Mouse (Mus musculus): ENCODE data around the gene Slc23a3. TPM values are rescaled to one million over a fixed set of nuclear protein-coding genes. Genes with fewer than 3 reads are reported as not detected.

The Slc23a3 gene
- total RNA-seq (2021): 0.58 and 1.0 TPM in 2 replicates
- long read RNA-seq: 0 reads

- no peak for DNase-seq
Observed at GRCm38 (mm10) chr1:75133421-75134207, at the start of gene Slc23a3. Gene Slc23a3, minus strand, starts transcription at chr1:75133890.

GRCm38 (mm10) chr1:75182160-75182559 is 48.5 kb upstream of the Slc23a3 start:
- DNase-seq: no peak

DNA sequence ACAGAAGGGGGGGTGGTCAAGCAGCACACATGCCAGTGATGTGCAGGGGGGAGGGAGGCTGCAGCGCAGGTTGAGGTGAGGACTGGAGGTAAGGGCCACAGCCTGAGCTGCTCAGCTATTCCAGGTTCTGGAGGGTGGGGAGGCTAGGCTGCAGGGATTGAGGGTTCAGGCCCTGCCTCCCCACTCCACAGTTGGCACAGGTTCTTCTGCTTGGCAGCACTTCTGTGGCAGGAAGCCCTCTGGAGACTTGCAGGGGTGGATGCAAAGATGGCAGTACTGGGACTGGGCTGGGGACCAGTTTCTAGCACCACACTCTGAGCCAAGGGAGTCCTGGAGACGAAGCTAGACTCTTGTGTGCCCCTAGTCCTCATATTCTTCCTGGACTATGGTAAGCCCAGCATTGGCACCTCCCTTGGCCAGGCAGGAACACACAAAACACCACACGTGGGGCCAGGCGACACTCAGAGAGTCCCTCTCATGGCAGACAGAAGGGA is 47.7 kb upstream of the Slc23a3 start:
- DNase-seq: no peak

- no peak for DNase-seq
Observed at GRCm38 (mm10) chr1:75180741-75181140, 47.1 kb upstream of the Slc23a3 start.

DNA sequence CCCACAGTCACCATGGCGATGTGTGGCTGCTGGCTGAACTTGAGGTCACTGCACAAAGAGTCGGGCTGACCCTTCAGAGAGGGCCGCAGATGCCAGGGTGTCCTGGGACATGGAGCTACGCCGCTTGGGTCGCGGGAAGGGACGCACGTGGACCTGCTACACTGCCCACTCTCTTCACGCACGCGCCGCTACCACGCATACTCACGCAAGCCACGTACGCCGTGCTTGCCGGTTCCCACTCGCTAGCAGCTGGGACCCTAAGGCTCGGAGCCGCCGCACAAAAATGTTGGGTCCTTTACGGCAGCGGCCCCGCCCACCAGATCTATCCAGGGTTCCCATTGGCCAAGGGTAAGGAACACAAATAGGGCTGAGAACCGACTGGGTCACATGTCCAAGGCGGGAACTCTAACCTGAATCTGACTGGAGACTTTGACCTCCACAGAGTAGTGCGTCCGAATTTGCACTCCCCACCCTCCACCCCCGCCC is 46.5 kb upstream of the Slc23a3 start, which contains the start of gene Abcb6:
Abcb6 (minus strand) TSS at position 288 of the 486 bp plus-strand sequence.
- peak; percentile 85 for DNase-seq

DNA sequence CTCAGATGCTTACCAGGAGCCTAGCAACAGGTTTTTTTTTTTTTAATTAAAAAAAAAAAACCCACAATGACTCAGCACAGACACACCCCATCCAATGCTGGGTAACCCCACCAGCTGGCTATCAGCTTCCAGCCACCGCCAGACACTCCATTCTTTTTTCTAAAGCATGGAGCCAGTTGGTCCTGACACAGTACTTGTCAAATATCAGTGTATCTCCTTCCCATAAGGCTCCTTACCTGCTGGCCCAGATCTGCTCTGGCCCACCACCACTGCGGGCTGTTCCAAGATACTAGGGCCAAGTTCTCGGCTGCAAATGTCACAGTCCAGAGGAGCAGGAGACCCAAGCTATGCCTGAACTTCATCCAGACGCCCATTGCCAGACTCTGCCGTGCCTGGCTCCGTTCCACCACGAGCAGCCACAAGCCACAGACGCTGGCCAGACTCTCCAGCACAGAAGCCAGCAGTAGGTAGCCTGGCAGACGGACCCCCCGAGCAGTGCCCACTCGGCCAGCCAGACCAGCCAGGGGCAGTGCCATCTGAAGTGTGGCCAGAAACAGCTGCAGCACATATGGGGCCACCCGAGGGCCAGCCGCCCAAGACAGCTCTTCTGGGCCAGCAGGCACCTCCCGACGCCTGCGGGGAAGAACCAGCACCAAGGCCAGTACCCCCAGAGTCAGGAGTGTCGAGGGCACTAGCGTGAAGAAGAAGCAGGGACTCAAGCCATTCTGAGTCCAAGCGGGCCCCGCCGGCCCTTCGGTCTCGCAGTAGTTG is 45.8 kb upstream of the Slc23a3 start:
- peak; percentile 49 for DNase-seq

DNA sequence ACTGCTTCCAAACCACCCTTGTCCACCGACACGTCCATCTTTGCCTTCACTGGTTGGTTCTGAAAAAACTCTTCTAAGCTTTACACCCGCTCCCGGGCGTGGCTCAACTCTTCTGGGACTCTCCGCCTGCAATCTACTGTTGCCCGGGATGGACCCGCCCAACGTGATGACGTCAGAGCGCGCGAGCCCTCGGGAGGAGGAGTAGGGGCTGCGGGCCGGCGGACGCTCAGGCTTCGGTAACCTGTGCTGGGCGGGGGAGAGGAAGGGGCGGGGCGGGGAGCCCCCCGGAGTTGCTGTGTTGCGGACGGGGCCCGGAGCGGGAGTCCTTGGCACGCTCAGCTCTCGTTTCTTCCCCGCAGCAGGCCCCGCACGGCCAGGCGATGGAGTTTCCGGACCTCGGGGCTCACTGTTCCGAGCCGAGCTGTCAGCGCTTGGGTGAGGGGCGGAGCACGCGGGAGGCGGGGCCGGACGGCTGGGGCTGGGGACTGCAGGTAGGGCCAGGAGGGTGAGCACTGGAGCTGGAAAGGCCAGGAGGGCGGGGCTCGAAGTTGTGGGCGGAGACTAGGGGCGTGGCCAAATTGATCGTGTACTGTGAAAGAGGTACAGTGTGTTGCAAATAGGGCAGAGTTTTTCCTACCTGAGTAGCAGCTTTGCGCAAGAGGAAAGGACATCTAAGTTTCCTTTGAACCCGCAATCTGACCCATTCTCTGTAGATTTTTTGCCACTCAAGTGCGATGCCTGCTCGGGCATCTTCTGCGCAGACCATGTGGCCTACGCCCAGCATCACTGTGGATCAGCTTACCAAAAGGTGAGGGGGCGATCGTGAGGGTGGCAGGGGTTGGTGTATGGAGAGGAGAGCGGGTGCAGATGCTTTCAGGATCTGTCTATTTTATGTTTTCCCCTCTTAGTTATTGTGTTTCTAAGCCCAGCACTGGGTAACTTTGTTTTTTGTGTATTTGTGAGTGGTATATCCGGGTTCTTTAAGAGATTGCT is 35.1 kb upstream of the Slc23a3 start, which contains the start of gene Zfand2b:
Zfand2b (plus strand) TSS at position 175 of the 993 bp plus-strand sequence.
- peak; percentile 99 for DNase-seq

GRCm38 (mm10) chr1:75168093-75168471 is 34.4 kb upstream of the Slc23a3 start:
- no peak for DNase-seq

DNA sequence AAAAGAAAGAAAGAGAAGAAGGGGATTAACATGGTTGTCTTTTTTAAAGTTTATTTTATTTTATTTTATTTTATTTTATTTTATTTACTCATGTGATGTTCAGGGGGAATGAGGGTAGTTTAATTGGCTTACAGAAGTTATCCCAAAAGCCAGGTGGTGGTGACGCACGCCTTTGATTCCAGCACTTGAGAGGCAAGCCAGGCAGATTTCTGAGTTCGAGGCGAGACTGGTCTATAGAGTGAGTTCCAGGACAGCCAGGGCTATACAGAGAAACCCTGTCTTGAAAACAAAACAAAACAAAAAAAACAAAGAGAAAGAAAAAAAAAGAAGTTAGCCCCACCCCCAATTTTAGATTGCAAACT is 26.5 kb upstream of the Slc23a3 start:
- DNase-seq: no peak

DNA sequence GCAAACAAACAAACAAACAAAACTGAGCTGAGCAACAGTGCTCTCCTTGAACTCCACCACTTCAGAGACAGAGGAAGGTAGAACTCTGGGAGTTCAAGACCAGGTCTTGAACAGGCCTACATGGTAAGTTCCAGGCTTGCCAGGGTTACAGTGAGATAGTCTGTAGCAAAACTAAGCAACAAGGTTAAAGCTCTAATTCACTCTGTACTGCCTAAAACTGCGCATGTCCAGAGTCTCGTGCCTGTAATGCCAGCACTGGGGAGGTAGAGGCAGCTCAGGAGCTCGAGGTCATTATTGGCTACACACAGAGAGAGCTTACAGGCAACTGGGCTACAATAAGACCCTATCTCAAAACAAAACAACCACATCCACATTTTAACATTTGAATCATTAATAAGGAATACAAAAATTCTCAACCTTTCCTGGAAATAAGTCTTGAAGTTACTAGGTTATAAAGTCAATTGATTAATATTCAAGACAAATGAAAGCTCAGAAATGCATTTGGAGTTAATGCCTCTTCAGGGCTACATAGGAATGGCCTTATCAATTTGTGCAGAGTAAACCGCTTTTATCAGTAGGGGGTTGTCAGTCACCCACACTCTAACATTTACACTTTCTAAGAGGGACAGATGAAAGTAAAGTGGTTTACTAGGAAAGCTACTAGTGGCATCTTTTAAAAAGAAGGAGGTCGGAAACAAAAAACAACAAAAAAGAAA is 26.0 kb upstream of the Slc23a3 start:
- DNase-seq: no peak

- no peak for DNase-seq
Observed at GRCm38 (mm10) chr1:75158990-75159389, 25.3 kb upstream of the Slc23a3 start.

DNA sequence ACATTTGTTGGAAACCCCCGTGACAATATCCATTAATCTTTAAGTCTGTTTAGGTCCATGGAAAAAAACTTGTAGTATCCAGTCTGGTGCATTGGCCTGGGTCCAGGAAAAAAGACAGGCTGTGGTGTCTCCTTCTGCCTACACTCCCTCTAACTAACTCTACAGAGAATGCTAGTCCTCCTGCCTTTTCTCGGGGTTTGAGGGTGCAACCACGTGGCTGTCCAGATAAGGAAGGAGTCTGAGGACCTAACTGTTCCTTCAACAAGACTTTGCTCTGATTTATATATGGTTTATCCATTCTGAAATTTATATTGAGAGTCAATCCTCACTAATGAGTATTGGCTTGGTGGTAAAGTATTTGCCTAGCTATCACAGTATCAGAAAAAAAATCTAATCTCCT is 22.1 kb upstream of the Slc23a3 start:
- DNase-seq: no peak

GRCm38 (mm10) chr1:75148727-75149126 is 15.0 kb upstream of the Slc23a3 start:
- DNase-seq: no peak

DNA sequence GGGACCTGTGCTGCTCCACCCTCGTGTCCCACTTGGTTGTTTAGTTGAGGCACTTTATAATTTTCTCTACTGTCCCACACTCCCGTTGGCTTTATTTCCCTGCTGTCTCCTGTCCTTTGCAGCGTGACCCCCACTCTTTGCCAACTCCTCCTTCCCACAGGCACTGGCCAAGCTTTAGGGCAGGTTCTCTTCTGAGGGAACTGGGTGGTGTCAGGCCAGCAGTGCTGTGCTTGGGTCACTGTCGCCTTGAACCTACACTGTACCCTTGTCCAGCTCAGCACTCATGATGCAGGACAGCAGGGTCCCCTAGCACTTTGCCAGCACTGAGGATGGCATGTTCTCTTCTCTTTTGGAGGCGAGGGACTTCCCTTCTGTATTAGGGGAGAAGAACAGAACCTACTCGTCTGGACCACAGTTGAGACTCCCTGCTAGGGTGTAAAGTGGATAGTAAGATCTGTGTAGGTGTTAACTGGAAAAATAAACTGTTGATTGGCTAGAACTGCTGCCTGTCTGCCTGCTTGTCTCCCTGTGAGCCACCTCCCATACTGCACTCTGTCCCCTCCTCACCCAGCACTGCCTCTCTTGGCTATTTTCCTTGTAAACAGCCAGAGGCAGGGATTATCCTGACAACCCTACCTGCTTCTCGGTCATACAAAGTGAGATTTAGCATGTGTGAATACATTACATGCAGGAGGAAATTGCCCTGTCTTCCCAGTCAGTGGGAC is 13.9 kb upstream of the Slc23a3 start:
- no peak for DNase-seq

DNA sequence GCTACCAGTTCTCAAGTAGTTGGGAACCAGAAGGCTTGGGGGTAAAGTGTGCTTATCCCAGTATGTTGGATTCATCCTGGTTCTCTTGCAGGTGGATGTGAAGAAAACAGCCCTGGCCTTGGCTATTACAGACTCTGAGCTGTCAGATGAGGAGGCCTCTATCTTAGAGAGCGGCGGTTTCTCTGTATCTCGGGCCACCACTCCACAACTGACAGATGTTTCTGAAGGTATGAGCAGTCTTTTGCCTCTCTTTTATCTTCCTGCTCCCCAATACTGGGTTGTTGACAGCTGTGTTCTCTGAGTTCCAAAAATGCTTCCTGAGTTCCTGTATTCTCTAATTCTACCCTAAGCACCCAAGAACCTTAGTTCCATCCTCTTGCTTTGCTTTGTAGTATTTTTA is 11.9 kb upstream of the Slc23a3 start:
- DNase-seq: no peak

DNA sequence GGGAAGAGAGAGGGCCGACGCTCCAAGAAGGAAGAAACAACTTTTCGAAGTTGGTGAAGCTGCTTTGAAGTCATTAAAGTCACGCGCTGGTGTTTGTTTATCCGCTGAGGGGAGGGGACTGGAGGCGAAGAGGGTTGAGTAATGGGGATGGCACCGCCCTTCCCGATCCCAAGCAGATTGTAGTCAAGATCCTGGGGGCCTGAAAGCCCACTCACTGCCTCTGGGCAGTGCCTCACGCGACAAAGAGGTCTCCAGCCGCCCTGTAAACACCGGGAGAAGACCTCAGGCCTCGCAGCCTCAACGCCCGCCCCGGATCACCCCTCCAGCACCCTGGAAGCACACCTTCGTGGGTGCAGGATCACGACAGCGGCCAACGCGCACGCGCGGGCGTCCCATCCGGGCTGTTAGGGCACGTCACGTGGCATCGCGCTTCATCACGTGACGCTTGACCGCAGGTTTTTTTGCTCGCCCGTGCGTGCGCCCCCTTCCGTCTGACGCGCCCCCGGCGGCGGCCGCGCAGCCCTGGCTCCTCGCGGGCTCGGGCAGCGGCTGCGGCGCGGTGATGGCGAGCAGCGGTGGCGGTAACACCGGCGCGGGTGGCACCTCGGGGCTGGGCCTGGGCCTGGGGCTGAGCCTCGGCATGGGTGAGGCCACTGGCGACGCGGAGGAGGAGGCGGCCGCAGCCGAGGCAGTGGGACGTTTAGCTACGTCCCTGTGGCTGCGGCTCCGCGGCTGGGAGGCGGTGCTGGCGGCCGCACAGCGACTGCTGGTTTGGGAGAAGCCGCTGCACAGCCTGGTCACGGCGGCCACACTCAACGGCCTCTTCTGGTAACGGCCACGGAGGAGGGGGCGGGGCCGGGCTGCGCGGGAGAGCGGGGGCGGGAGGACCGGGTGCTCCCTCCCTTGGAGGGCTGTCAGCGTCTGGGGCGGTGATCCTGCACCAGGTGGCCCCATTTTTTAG is 8.9 kb upstream of the Slc23a3 start, which contains the start of the genes Cnppd1 and Retreg2:
Cnppd1 (minus strand) TSS at position 411 of the 961 bp plus-strand sequence.
Retreg2 (plus strand) TSS at position 478 of the 961 bp plus-strand sequence.
- peak; percentile 97 for DNase-seq

- peak; percentile 76 for DNase-seq
Observed at GRCm38 (mm10) chr1:75141486-75142190, 7.9 kb upstream of the Slc23a3 start.

DNA sequence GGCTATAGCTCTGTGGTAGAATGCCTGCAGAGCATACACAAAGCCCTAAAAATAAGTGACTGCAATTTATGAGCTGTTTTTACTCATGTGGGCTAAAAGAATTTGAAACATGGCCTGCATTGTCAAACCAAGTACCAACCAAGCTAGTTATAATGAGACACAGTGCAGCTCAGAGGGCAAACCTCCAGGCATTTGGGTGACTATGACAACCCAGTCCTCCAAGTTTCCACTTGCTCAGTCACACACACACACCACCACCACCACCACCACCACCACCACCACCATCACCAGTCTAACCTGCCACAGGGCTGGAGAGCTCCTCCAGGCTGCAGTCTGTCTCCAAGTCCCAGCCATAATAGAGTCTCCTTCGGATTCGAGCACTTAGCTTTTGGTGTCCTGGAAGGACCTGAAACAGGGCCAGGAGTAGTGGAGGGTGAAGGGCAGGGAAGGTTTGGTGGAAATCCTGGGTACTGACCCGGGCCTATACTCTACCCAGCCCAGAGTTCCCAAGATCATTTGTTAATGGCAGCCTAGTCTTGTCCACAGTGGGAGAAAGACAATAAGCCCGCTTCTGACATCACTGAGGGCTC is 7.0 kb upstream of the Slc23a3 start:
- no peak for DNase-seq
